11 mouse cellular contexts compared by ENCODE assay signal in genomic region chrX:139665829-139666228, GRCm38 (mm10). TPM values are rescaled to one million over a fixed set of nuclear protein-coding genes. Genes with fewer than 3 reads are reported as not detected.
DNase-seq lines count a peak whose midpoint lies in the region; TF ChIP-seq lines count a peak whose summit lies in the region.
"Had no signal": no experiment of that assay in that cellular context is flagged by ENCODE, and none has a peak within 500 bp of the region (broad histone marks: within the 10 kb centered on the region; RNA-seq: fewer than 3 reads in every experiment).

No protein-coding gene starts in this region.

- TF ChIP-seq CTCF in layer of hippocampus, adult 2 months (conservative IDR thresholded peaks at IDR 0.05) = peak; percentile 71

- H3K27ac ChIP-seq in layer of hippocampus, adult 2 months = no peak overlapping the region
- H3K27ac ChIP-seq: embryonic facial prominence, embryonic 15.5 days; kidney, embryonic 15.5 days; limb, embryonic 12.5 days had no signal

- H3K4me3 ChIP-seq in layer of hippocampus, adult 2 months = no peak overlapping the region
- H3K4me3 ChIP-seq: embryonic facial prominence, embryonic 15.5 days; kidney, embryonic 15.5 days; limb, embryonic 12.5 days had no signal

- DNase-seq in embryo, embryonic 10 days (ENCODE audit: low spot score) = peak; percentile 24
- no peak for DNase-seq in embryo, embryonic 9.5 days (ENCODE audit: extremely low spot score)
- DNase-seq in layer of hippocampus, adult 2 months (ENCODE audit: low spot score in 2 of 2) = no peak
- DNase-seq in layer of hippocampus, adult 8-10 months (ENCODE audit: low spot score in 2 of 2) = no peak
- peak; percentile 2 for DNase-seq in CD4-positive helper T cell, adult 2 months (ENCODE audit: low read depth, low spot score)
- DNase-seq in induced T-regulatory cell, adult 2 months (ENCODE audit: low read depth) = peak; percentile 32
- DNase-seq in left cerebral cortex, adult 8-10 months (ENCODE audit: low spot score in 2 of 2) = no peak
- no peak for DNase-seq in ovary, adult 18-20 months (ENCODE audit: low spot score)

RNA-seq across cellular contexts. Expression of gene Tbc1d8b, which starts 19.0 kb away (rescaled TPM):
- 10 to 100 TPM in 1 of 2 experiments, 1 to 10 TPM in 1; 9.8 to 13.9 TPM for total RNA-seq in layer of hippocampus, adult 2 months (2021)
- 10 to 100 TPM in 3 of 4 experiments, 1 to 10 TPM in 1; 9.3 to 12.5 (median 10.9) TPM for total RNA-seq in layer of hippocampus, adult 8-10 months (2022)
- total RNA-seq in left cerebral cortex, adult 8-10 months (2022) = 1 to 10 TPM; 3.1 to 5.6 (median 4.1) TPM

RNA-seq across cellular contexts. Expression of gene Gm15013, which starts 48.5 kb away (rescaled TPM):
- not detected for total RNA-seq in layer of hippocampus, adult 2 months (2021)
- total RNA-seq in layer of hippocampus, adult 8-10 months (2022) = not detected
- not detected for total RNA-seq in left cerebral cortex, adult 8-10 months (2022)

Comparison
In these comparisons a context has a peak if more than half of its experiments do, and no peak if none do; other contexts are left out.
1. DNase-seq: peak in embryo, embryonic 10 days (single experiment), CD4-positive helper T cell, adult 2 months (single experiment) and induced T-regulatory cell, adult 2 months (single experiment); none in embryo, embryonic 9.5 days (single experiment), layer of hippocampus, adult 2 months (0 of 2), layer of hippocampus, adult 8-10 months (0 of 2), left cerebral cortex, adult 8-10 months (0 of 2) and ovary, adult 18-20 months (single experiment).